Mouse (Mus musculus): ENCODE results near the gene Mrpl51. TPM values are rescaled to one million over a fixed set of nuclear protein-coding genes. Genes with fewer than 3 reads are reported as not detected.

The Mrpl51 gene
- polyA plus RNA-seq, 1 experiment from 2014 or later = 178 TPM

DNA sequence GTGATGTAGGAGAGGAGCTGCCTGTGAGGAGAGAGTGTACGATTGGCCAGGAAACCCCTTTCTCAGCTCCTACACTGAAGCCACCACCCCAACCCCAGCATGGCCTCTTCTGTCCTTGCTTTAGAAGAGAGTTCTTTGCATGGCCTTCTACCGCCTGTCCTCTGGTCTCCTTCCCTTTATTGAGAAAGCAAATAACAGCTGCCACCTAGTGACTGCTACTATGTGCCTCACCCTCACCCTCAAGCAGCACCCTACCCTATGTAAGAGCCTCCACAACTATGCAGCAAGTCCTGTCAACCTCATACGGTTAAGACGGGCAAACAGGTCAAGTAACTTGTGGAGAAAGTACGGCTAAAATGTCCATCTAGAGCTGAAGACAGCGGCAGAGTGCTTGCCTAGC lies 21.4 kb upstream of the Mrpl51 start:
- peaks cover 15% of the 10 kb centered on the region for H3K4me1 ChIP-seq (ENCODE audit: control insufficient read depth, insufficient read depth, low read length)
- ATAC-seq (ENCODE audit: insufficient read depth, low FRiP score, low TSS enrichment) (no peak), DNase-seq (ENCODE audit: low spot score) (no peak)
- H3K27ac ChIP-seq (ENCODE audit: low read depth, low read length) = no peak overlapping the region
- no peaks in the 10 kb centered on the region for H3K27me3 ChIP-seq (ENCODE audit: control insufficient read depth, insufficient read depth, low read length)
- WGBS = 88% methylated on average over 6 of the region's 6 CpGs
- H3K4me3 ChIP-seq (ENCODE audit: low read depth, low read length) = no peak overlapping the region
- H3K9ac ChIP-seq (ENCODE audit: low read length) = no peak overlapping the region
- H3K9me3 ChIP-seq (ENCODE audit: control insufficient read depth, low read length) = no peaks in the 10 kb centered on the region
- peaks cover 57% of the 10 kb centered on the region for H3K36me3 ChIP-seq (ENCODE audit: control insufficient read depth, insufficient read depth, low read length)
- no peak overlapping the region for H3K4me2 ChIP-seq (ENCODE audit: low read depth)

DNA sequence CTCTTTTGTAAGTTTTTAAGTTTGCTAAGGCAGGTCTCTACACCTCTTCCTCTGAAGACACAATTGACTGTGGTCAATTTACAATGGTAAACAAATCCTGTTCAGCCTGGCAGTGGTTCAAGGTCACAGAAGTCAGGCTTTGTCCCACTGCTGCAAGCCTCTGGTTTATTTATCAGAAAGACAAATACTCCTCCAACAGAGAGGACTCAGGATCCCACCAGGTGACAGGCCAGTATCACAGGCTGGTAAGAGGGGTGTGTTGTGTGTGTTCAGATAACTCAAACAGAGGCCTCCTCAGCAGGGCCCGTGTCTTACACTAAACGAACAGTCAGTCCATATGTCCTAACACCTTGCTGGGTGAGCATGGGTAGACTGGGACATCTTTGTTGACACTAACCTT lies 19.1 kb upstream of the Mrpl51 start:
- no peak overlapping the region for H3K27ac ChIP-seq (ENCODE audit: low read depth, low read length)
- H3K4me2 ChIP-seq (ENCODE audit: low read depth) = no peak overlapping the region
- ATAC-seq (ENCODE audit: insufficient read depth, low FRiP score, low TSS enrichment) = no peak
- WGBS = 98% methylated on average over 2 of the region's 2 CpGs
- no peaks in the 10 kb centered on the region for H3K27me3 ChIP-seq (ENCODE audit: control insufficient read depth, insufficient read depth, low read length)
- no peak overlapping the region for H3K4me3 ChIP-seq (ENCODE audit: low read depth, low read length)
- H3K4me1 ChIP-seq (ENCODE audit: control insufficient read depth, insufficient read depth, low read length) = peaks cover under 1% of the 10 kb centered on the region
- peaks cover 75% of the 10 kb centered on the region for H3K36me3 ChIP-seq (ENCODE audit: control insufficient read depth, insufficient read depth, low read length)
- no peak for DNase-seq (ENCODE audit: low spot score)
- no peaks in the 10 kb centered on the region for H3K9me3 ChIP-seq (ENCODE audit: control insufficient read depth, low read length)
- H3K9ac ChIP-seq (ENCODE audit: low read length) = no peak overlapping the region

DNA sequence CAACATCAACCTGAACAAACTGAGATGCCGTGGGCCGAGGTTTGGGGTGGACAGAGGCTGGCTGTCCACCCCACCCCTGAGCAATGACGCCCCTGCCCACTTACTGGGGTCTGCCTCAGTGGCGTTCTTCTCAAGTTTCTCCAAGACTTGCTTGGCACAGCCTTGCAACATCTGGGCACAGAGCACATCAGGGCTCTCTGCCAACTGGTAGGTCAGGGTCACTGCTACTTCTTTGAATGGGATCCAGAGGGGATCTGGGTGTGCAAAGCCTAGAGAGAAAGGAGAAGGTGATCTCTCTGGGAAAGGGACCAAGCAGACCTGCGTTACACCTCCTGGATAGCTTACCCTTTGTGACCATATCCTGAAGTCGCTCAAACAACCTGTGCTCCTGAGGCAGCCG lies 18.3 kb upstream of the Mrpl51 start:
- 96% methylated on average over 7 of the region's 7 CpGs for WGBS
- Histone ChIP-seq H3K4me3 (ENCODE audit: low read depth, low read length) (no peak overlapping the region), H3K27ac (ENCODE audit: low read depth, low read length) (no peak overlapping the region), H3K4me2 (ENCODE audit: low read depth) (no peak overlapping the region), H3K9ac (ENCODE audit: low read length) (no peak overlapping the region), H3K27me3 (ENCODE audit: control insufficient read depth, insufficient read depth, low read length) (no peaks in the 10 kb centered on the region), H3K9me3 (ENCODE audit: control insufficient read depth, low read length) (no peaks in the 10 kb centered on the region), H3K36me3 (ENCODE audit: control insufficient read depth, insufficient read depth, low read length) (peaks cover 78% of the 10 kb centered on the region), H3K4me1 (ENCODE audit: control insufficient read depth, insufficient read depth, low read length) (no peaks in the 10 kb centered on the region)
- DNase-seq (ENCODE audit: low spot score) (no peak), ATAC-seq (ENCODE audit: insufficient read depth, low FRiP score, low TSS enrichment) (no peak)

DNA sequence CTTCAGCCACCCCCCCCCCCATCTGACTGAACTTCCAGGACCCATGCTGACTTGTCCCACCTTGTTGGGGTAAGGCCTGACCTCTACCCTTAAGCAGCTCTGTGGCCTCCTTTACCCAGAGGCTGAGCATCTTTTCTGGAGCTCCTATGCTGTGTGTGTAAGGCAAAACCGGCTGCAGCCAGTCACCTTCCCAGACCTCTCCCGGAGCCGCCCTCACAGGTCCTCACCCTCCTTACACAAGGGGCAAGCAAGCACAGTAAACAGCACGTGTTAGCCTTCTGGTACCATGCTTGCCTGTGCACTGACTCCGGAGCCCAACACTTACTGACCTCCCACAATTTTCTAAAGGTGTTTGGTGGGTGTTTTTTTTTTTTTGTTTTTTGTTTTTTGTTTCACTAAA lies 16.1 kb upstream of the Mrpl51 start:
- no peak for ATAC-seq (ENCODE audit: insufficient read depth, low FRiP score, low TSS enrichment)
- H3K36me3 ChIP-seq (ENCODE audit: control insufficient read depth, insufficient read depth, low read length) = peaks cover 66% of the 10 kb centered on the region

DNA sequence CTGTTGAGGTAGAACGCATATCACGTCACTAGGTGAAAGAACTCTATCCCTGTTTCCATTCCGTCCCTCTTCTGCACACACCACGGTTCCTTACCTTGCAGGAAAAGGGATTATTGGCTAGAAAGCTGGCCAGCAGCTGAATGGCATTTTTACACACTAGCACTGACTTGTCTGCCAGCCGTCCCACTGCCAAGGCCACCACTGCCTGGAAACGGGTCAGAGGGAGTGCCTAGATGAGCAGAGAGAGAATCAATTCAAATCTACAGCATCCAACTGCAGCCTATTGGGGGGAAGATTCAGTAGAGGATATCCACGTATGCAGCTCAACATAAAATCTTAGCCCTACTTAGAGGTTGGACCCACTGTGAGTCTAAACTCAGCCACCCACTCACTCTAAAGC lies 12.0 kb upstream of the Mrpl51 start:
- WGBS = 91% methylated on average over 7 of the region's 7 CpGs

More for the DNA sequence above, 16.1 kb upstream of the Mrpl51 start:
- no peaks in the 10 kb centered on the region for H3K27me3 ChIP-seq (ENCODE audit: control insufficient read depth, insufficient read depth, low read length)
- no peak overlapping the region for H3K4me3 ChIP-seq (ENCODE audit: low read depth, low read length)
- no peaks in the 10 kb centered on the region for H3K9me3 ChIP-seq (ENCODE audit: control insufficient read depth, low read length)
- no peak overlapping the region for H3K4me2 ChIP-seq (ENCODE audit: low read depth)
- no peak overlapping the region for H3K27ac ChIP-seq (ENCODE audit: low read depth, low read length)
- no peaks in the 10 kb centered on the region for H3K4me1 ChIP-seq (ENCODE audit: control insufficient read depth, insufficient read depth, low read length)
- H3K9ac ChIP-seq (ENCODE audit: low read length) = no peak overlapping the region
- WGBS = 94% methylated on average over 5 of the region's 5 CpGs
- DNase-seq (ENCODE audit: low spot score) = no peak

DNA sequence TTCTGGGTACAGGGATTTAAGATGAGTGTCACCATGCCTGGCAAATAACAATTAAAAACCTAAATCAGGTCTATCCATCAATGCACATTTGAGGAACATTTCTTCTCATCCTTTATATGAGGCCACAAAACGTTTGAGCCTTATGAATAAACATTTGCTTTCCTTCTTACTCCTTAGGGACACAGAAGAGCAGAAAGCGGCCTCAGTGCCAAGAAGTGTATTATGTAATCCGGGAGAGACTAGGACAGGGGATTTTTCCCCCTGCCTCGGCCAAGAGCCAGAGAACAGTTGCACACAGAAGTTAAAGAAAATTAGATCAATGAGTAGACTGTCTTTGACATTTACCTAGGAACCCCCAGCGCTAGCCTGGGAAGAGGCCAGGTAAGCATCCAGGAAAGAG lies 9.5 kb upstream of the Mrpl51 start:
- Histone ChIP-seq H3K9me3 (ENCODE audit: control insufficient read depth, low read length) (no peaks in the 10 kb centered on the region), H3K36me3 (ENCODE audit: control insufficient read depth, insufficient read depth, low read length) (peaks cover 48% of the 10 kb centered on the region), H3K27ac (ENCODE audit: low read depth, low read length) (no peak overlapping the region), H3K4me2 (ENCODE audit: low read depth) (no peak overlapping the region), H3K4me1 (ENCODE audit: control insufficient read depth, insufficient read depth, low read length) (no peaks in the 10 kb centered on the region), H3K9ac (ENCODE audit: low read length) (no peak overlapping the region), H3K27me3 (ENCODE audit: control insufficient read depth, insufficient read depth, low read length) (no peaks in the 10 kb centered on the region), H3K4me3 (ENCODE audit: low read depth, low read length) (no peak overlapping the region)
- WGBS = 89% methylated on average over 5 of the region's 5 CpGs
- DNase-seq (ENCODE audit: low spot score) = no peak
- no peak for ATAC-seq (ENCODE audit: insufficient read depth, low FRiP score, low TSS enrichment)

More for the DNA sequence above, 12.0 kb upstream of the Mrpl51 start:
- H3K27me3 ChIP-seq (ENCODE audit: control insufficient read depth, insufficient read depth, low read length) = no peaks in the 10 kb centered on the region
- DNase-seq (ENCODE audit: low spot score) (no peak), ATAC-seq (ENCODE audit: insufficient read depth, low FRiP score, low TSS enrichment) (no peak)
- H3K9ac ChIP-seq (ENCODE audit: low read length) = no peak overlapping the region
- no peak overlapping the region for H3K4me3 ChIP-seq (ENCODE audit: low read depth, low read length)
- H3K27ac ChIP-seq (ENCODE audit: low read depth, low read length) = no peak overlapping the region
- no peaks in the 10 kb centered on the region for H3K4me1 ChIP-seq (ENCODE audit: control insufficient read depth, insufficient read depth, low read length)
- no peaks in the 10 kb centered on the region for H3K9me3 ChIP-seq (ENCODE audit: control insufficient read depth, low read length)
- peaks cover 51% of the 10 kb centered on the region for H3K36me3 ChIP-seq (ENCODE audit: control insufficient read depth, insufficient read depth, low read length)
- no peak overlapping the region for H3K4me2 ChIP-seq (ENCODE audit: low read depth)

DNA sequence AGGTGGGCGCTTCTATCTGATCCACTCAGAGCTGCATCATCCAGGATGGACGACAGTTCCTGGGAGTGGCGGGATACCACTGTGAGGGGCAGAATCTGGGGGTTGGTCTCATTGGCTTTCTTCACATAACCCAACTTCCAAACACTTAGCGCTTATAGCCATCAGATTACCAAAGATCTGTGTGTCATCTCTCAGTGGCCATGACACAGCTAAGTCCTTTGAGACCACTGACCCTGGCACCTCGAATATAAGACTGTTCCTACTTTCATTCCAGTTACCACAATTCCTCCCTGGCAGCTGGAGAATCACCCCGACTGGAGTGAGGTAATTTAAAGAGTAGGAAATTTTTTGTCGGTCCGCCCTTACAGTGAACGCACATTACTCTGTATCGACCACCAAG lies 5.4 kb upstream of the Mrpl51 start:
- Histone ChIP-seq H3K4me2 (ENCODE audit: low read depth) (no peak overlapping the region), H3K4me3 (ENCODE audit: low read depth, low read length) (no peak overlapping the region), H3K9me3 (ENCODE audit: control insufficient read depth, low read length) (no peaks in the 10 kb centered on the region), H3K4me1 (ENCODE audit: control insufficient read depth, insufficient read depth, low read length) (no peaks in the 10 kb centered on the region; the same call in 1 of the 2 replicates), H3K27me3 (ENCODE audit: control insufficient read depth, insufficient read depth, low read length) (no peaks in the 10 kb centered on the region), H3K9ac (ENCODE audit: low read length) (no peak overlapping the region), H3K27ac (ENCODE audit: low read depth, low read length) (no peak overlapping the region), H3K36me3 (ENCODE audit: control insufficient read depth, insufficient read depth, low read length) (peaks cover 33% of the 10 kb centered on the region)
- 95% methylated on average over 10 of the region's 10 CpGs for WGBS
- DNase-seq (ENCODE audit: low spot score) (no peak), ATAC-seq (ENCODE audit: insufficient read depth, low FRiP score, low TSS enrichment) (no peak)

DNA sequence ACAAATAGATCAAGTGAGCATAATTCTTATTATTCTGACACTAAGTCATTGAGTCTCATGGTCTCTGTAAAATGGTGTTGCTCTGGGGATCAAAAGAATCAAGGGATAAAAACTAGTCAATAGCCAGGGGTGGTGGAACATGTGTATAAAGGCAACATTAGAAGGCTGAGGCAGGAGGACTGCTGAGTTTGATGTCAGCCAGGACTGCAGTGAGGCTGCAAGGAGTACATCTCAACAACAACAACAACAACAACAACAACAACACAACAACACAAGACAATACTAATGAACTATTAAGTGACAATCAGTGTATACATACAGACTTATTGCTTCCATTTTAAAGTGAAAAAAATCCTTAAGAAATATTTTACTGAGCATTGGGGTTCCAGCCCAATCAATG lies 785 bp upstream of the Mrpl51 start:
- H3K4me1 ChIP-seq (ENCODE audit: control insufficient read depth, insufficient read depth, low read length) = peaks cover 2% of the 10 kb centered on the region; the same call in 1 of the 2 replicates
- H3K4me2 ChIP-seq (ENCODE audit: low read depth) = peak overlapping the region; percentile 85
- peaks cover 12% of the 10 kb centered on the region; the same call in 1 of the 2 replicates for H3K36me3 ChIP-seq (ENCODE audit: control insufficient read depth, insufficient read depth, low read length)
- no peaks in the 10 kb centered on the region for H3K27me3 ChIP-seq (ENCODE audit: control insufficient read depth, insufficient read depth, low read length)
- DNase-seq (ENCODE audit: low spot score) = no peak
- peak overlapping the region; percentile 94 for H3K27ac ChIP-seq (ENCODE audit: low read depth, low read length)
- peak overlapping the region; percentile 76 for H3K9ac ChIP-seq (ENCODE audit: low read length)
- peak overlapping the region; percentile 60 for H3K4me3 ChIP-seq (ENCODE audit: low read depth, low read length)
- no peaks in the 10 kb centered on the region for H3K9me3 ChIP-seq (ENCODE audit: control insufficient read depth, low read length)
- no peak for ATAC-seq (ENCODE audit: insufficient read depth, low FRiP score, low TSS enrichment)

DNA sequence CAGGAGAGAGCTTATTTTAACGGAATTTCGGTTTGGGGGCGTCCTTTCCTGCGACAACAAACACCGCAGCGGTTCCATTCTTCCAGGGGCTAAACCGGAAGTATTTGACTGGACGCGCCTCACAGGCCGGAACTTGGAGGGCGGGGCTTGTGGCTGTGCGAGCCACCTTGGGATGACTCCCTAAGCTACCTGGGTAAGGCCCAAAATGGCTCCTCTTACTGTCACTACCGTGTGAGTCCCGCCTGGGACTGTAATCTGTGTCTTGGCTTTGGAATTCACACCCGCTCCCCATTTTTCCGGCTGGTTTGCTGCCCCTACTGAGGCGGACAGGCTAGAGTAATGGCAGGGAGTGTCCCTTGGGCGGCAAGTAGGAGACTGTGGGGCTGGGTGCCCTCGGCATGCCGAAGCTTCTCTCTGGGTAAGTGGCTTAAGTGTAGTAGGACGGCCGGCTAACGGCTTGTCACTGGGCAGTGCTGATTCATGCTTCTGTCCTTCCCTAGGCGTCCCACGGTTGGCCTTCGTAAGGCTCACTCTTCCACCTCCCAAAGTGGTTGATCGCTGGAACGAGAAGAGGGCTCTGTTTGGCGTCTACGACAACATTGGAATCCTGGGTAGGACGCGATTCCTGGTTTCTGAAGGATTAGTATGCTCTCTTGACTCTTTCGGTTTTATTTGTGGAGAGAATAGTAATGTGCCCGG lies 564 bp downstream of the Mrpl51 start:
- Histone ChIP-seq H3K4me1 (ENCODE audit: control insufficient read depth, insufficient read depth, low read length) (peaks cover 2% of the 10 kb centered on the region; the same call in 1 of the 2 replicates), H3K4me3 (ENCODE audit: low read depth, low read length) (peak overlapping the region; percentile 60), H3K27ac (ENCODE audit: low read depth, low read length) (peak overlapping the region; percentile 94), H3K27me3 (ENCODE audit: control insufficient read depth, insufficient read depth, low read length) (no peaks in the 10 kb centered on the region), H3K36me3 (ENCODE audit: control insufficient read depth, insufficient read depth, low read length) (peaks cover 4% of the 10 kb centered on the region; the same call in 1 of the 2 replicates), H3K9me3 (ENCODE audit: control insufficient read depth, low read length) (no peaks in the 10 kb centered on the region), H3K9ac (ENCODE audit: low read length) (peak overlapping the region; percentile 76), H3K4me2 (ENCODE audit: low read depth) (peak overlapping the region; percentile 85)
- DNase-seq (ENCODE audit: low spot score) = peak; percentile 94
- ATAC-seq (ENCODE audit: insufficient read depth, low FRiP score, low TSS enrichment) = peak; percentile 94
- WGBS = under 1% methylated on average over 34 of the region's 34 CpGs
